Comparison of ENCODE assay signal across 9 mouse cellular contexts in the genomic region with DNA sequence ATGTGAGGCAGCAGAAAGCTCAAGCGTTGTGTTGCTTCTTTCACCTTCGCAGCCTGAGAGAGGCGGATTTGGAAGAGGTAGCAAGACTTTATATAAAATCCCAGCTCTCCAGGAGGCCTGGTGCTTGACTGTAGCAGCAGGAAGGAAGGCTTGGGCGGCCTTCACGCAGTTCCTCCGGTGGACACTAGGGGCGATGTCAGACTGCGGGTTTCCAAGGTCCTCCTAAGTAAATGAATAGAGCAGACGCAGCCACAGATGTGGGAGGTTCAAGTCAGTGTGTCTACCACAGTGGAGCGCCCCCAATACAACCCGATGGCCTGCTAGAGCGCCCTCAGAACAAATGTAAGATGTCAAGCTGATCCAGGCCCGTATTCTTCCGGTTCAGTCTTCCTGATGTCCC.
DNase-seq lines count a peak whose midpoint lies in the region; ATAC-seq and TF ChIP-seq lines count a peak whose summit lies in the region.
"Had no signal": no experiment of that assay in that cellular context is flagged by ENCODE, and none has a peak within 500 bp of the region (broad histone marks: within the 10 kb centered on the region; RNA-seq: fewer than 3 reads in every experiment).

No protein-coding gene starts in this region.

- ATAC-seq in G1E (ENCODE audit: extremely low read depth, insufficient number of reproducible peaks, low FRiP score, poor library complexity, severe bottlenecking) = peak; percentile 51
- ATAC-seq in megakaryocyte progenitor cell, adult 5-6 weeks (replicated peaks; ENCODE audit: poor library complexity) = peak; percentile 97
- ATAC-seq in inflammation-experienced regulatory T-cells, adult 6 months = no peak

- H3K9me3 ChIP-seq in G1E (replicated peaks) = no peaks in the 10 kb centered on the region
- no peaks in the 10 kb centered on the region for H3K9me3 ChIP-seq in embryonic facial prominence, embryonic 10.5 days
- H3K9me3 ChIP-seq: lung, embryonic 15.5 days had no signal

- DNase-seq in G1E (ENCODE audit: low spot score) = peak; percentile 19
- peak; percentile 81 for DNase-seq in adrenal gland, postnatal 14 days
- DNase-seq in embryonic facial prominence, embryonic 10.5 days (ENCODE audit: low spot score) = peak; percentile 78
- peak; percentile 37 for DNase-seq in heart, postnatal 25 days (ENCODE audit: low spot score)
- peak; percentile 71 to 88 for DNase-seq in layer of hippocampus, postnatal 25 days (ENCODE audit: extremely low spot score in 1 of 2, low spot score in 1 of 2)
- peak; percentile 15 for DNase-seq in spleen, adult 12 weeks (ENCODE audit: low spot score)

- WGBS in embryonic facial prominence, embryonic 10.5 days = 19% methylated on average over 14 of the region's 14 CpGs

- H3K36me3 ChIP-seq in G1E (replicated peaks) = no peaks in the 10 kb centered on the region
- no peaks in the 10 kb centered on the region for H3K36me3 ChIP-seq in embryonic facial prominence, embryonic 10.5 days (replicated peaks)
- H3K36me3 ChIP-seq: lung, embryonic 15.5 days had no signal

- H3K4me3 ChIP-seq in G1E (ENCODE audit: low read depth, low read length) = no peak overlapping the region
- H3K4me3 ChIP-seq in embryonic facial prominence, embryonic 10.5 days = no peak overlapping the region
- H3K4me3 ChIP-seq: lung, embryonic 15.5 days had no signal

- intact Hi-C loops in heart, postnatal 25 days (cut with DNase I) = loop anchor here (10.0 kb wide), 1 partner anchor 795 kb away; no protein-coding TSS in a partner anchor

- H3K4me1 ChIP-seq in G1E (ENCODE audit: insufficient read depth, low read depth, low read length) = no peaks in the 10 kb centered on the region
- H3K4me1 ChIP-seq in embryonic facial prominence, embryonic 10.5 days = peaks cover 16% of the 10 kb centered on the region
- H3K4me1 ChIP-seq: lung, embryonic 15.5 days had no signal

- peaks cover 24% of the 10 kb centered on the region for H3K27me3 ChIP-seq in G1E (ENCODE audit: insufficient read depth, low read length)
- H3K27me3 ChIP-seq in embryonic facial prominence, embryonic 10.5 days (replicated peaks; ENCODE audit: low read depth, poor library complexity, severe bottlenecking) = no peaks in the 10 kb centered on the region
- H3K27me3 ChIP-seq: lung, embryonic 15.5 days had no signal

- no peak overlapping the region for H3K27ac ChIP-seq in embryonic facial prominence, embryonic 10.5 days (replicated peaks)
- H3K27ac ChIP-seq: lung, embryonic 15.5 days had no signal

- peak; percentile 68 for TF ChIP-seq CTCF in G1E (IDR thresholded peaks at IDR 0.05; ENCODE audit: low read depth, low read length)

Comparison
In these comparisons a context has a peak if more than half of its experiments do, and no peak if none do; other contexts are left out.
1. DNase-seq: peak in every context shown above with its lines; median percentile 81 in adrenal gland, postnatal 14 days; 80 in layer of hippocampus, postnatal 25 days; 78 in embryonic facial prominence, embryonic 10.5 days; 37 in heart, postnatal 25 days; 19 in G1E; 15 in spleen, adult 12 weeks.